Mouse (Mus musculus) hindbrain, postnatal 0 days (tissue): ENCODE data around the gene Best1. TPM values are rescaled to one million over a fixed set of nuclear protein-coding genes. Genes with fewer than 3 reads are reported as not detected.
A peak's percentile ranks its signal among the peaks of the same experiment; 100 is the strongest.

Experiments
- ATAC-seq: fragments of 200-750 bp; cut with Nextera tagmentation; 2 replicates; pipeline ENCODE4 v1.8.0; 2017; ENCODE audit warnings: mild to moderate bottlenecking, moderate TSS enrichment, moderate library complexity
- DNase-seq: peaks from one replicate; pipeline ENCODE4 v3.0.0-alpha.2; 2015; ENCODE audit warnings: low spot score
- H3K27ac ChIP-seq: fragments of 300-500 bp; sonication (generic); 2 replicates; pipeline ENCODE4 v1.5.1; 2014; ENCODE audit warnings: mild to moderate bottlenecking
- H3K27me3 ChIP-seq: fragments of 300-500 bp; sonication (generic); 2 replicates; pipeline ENCODE4 v1.6.1; 2014; ENCODE audit warnings: low read length, mixed read lengths; ENCODE audit not compliant: insufficient read depth
- H3K36me3 ChIP-seq: fragments of 300-500 bp; sonication (generic); 2 replicates; pipeline ENCODE4 v1.6.1; 2014; ENCODE audit warnings: low read length, mixed read lengths; ENCODE audit not compliant: insufficient read depth
- H3K4me1 ChIP-seq: fragments of 300-500 bp; sonication (generic); 2 replicates; pipeline ENCODE4 v1.6.1; 2014; ENCODE audit warnings: antibody characterized with exemption, low read length, mixed read lengths; ENCODE audit not compliant: insufficient read depth
- H3K4me2 ChIP-seq: fragments of 300-500 bp; sonication (generic); 2 replicates; pipeline ENCODE4 v1.6.1; 2014; ENCODE audit warnings: low read depth, mild to moderate bottlenecking, low read length, moderate library complexity, mixed read lengths
- H3K4me3 ChIP-seq: fragments of 300-500 bp; sonication (generic); 2 replicates; pipeline ENCODE4 v1.5.1; 2014; ENCODE audit warnings: low read length
- H3K9ac ChIP-seq: fragments of 300-500 bp; sonication (generic); replicated peaks from 2 replicates; pipeline ENCODE4 v1.6.1; 2014; ENCODE audit warnings: mild to moderate bottlenecking, low read length, moderate library complexity, mixed read lengths
- H3K9me3 ChIP-seq: fragments of 300-500 bp; sonication (generic); 2 replicates; pipeline ENCODE4 v1.6.1; 2016; ENCODE audit warnings: low read length, mixed read lengths
- CTCF ChIP-seq: IDR thresholded peaks from 2 replicates; pipeline ENCODE4 v1.5.1; 2016; ENCODE audit warnings: antibody characterized with exemption, control low read depth, low read depth
- WGBS: fragments of 180-500 bp; shearing (Covaris S2); extraction: QIAGEN DNeasy Blood & Tissue Kit; methylation state at CpG from one replicate; pipeline ENCODE4 v1.1.7; 2014; 5-methylcytosine and 5-hydroxymethylcytosine counted together
- polyA plus RNA-seq: library from polyadenylated mRNA; unstranded; fragments of >200 nt; fragmentation: Nextera tagmentation; extraction: Ambion mirVana; gene quantifications from 2 replicates; pipeline ENCODE4 v1.2.1, GENCODE M21; 2015
- total RNA-seq: library from RNA; depleted of rRNA; stranded (reverse); fragments of >200 nt; gene quantifications from 2 replicates; pipeline ENCODE4 v1.2.3, GENCODE M21; 2014

The Best1 gene
- total and polyA plus RNA-seq, 2 experiments from 2014 or later, result 1.5 to 3.0 TPM

GRCm38 (mm10) chr19:9987192-9987591, 14.2 kb downstream of the Best1 start:
- Histone ChIP-seq H3K9ac (no peak overlapping the region), H3K9me3 (no peaks in the 10 kb centered on the region), H3K27ac (no peak overlapping the region), H3K36me3 (peaks cover 23% of the 10 kb centered on the region), H3K4me2 (no peak overlapping the region), H3K27me3 (no peaks in the 10 kb centered on the region), H3K4me1 (0 out of 2 replicates have a peak, but pooled peaks cover 7% of the 10 kb centered on the region), H3K4me3 (no peak overlapping the region)
- TF ChIP-seq CTCF, result no peak
- WGBS, result 54% methylated on average over 6 of the region's 6 CpGs
- ATAC-seq (no peak), DNase-seq (no peak)

- Histone ChIP-seq H3K27me3 (no peaks in the 10 kb centered on the region), H3K27ac (no peak overlapping the region), H3K4me3 (no peak overlapping the region), H3K4me2 (no peak overlapping the region), H3K9ac (no peak overlapping the region), H3K4me1 (peaks cover 15% of the 10 kb centered on the region; the same call in 1 of the 2 replicates), H3K9me3 (no peaks in the 10 kb centered on the region), H3K36me3 (peaks cover 23% of the 10 kb centered on the region)
- DNase-seq (no peak), ATAC-seq (no peak)
- no peak for TF ChIP-seq CTCF
- WGBS, result 93% methylated on average over 2 of the region's 2 CpGs
Measured at GRCm38 (mm10) chr19:9985900-9986421, 15.5 kb downstream of the Best1 start.

GRCm38 (mm10) chr19:9985190-9985899, 16.1 kb downstream of the Best1 start:
- ATAC-seq (no peak), DNase-seq (no peak)
- no peak overlapping the region for H3K4me3 ChIP-seq
- H3K9me3 ChIP-seq, result no peaks in the 10 kb centered on the region
- peaks cover 23% of the 10 kb centered on the region for H3K36me3 ChIP-seq
- no peak overlapping the region for H3K27ac ChIP-seq
- H3K9ac ChIP-seq, result no peak overlapping the region
- peaks cover 15% of the 10 kb centered on the region; the same call in 1 of the 2 replicates for H3K4me1 ChIP-seq
- WGBS, result 90% methylated on average over 6 of the region's 6 CpGs
- H3K4me2 ChIP-seq, result no peak overlapping the region
- TF ChIP-seq CTCF, result no peak
- H3K27me3 ChIP-seq, result no peaks in the 10 kb centered on the region

GRCm38 (mm10) chr19:9984111-9985055, 17.1 kb downstream of the Best1 start:
- Histone ChIP-seq H3K4me3 (peak overlapping the region; percentile 98), H3K9me3 (no peaks in the 10 kb centered on the region), H3K4me1 (peaks cover 15% of the 10 kb centered on the region; the same call in 1 of the 2 replicates), H3K36me3 (peaks cover 23% of the 10 kb centered on the region), H3K4me2 (peak overlapping the region; percentile 81), H3K27ac (no peak overlapping the region), H3K27me3 (no peaks in the 10 kb centered on the region), H3K9ac (peak overlapping the region; percentile 92; the same call in 1 of the 2 replicates)
- DNase-seq, result no peak
- no peak for ATAC-seq
- WGBS, result 88% methylated on average over 20 of the region's 20 CpGs
- no peak for TF ChIP-seq CTCF

- DNase-seq (peak; percentile 64), ATAC-seq (peak; percentile 77)
- peaks cover 23% of the 10 kb centered on the region for H3K36me3 ChIP-seq
- peak overlapping the region; percentile 92 for H3K9ac ChIP-seq
- no peaks in the 10 kb centered on the region for H3K9me3 ChIP-seq
- TF ChIP-seq CTCF, result no peak; the same call in 1 of the 2 replicates
- H3K4me1 ChIP-seq, result peaks cover 15% of the 10 kb centered on the region; the same call in 1 of the 2 replicates
- H3K27ac ChIP-seq, result peak overlapping the region; percentile 96
- under 1% methylated on average over 31 of the region's 31 CpGs for WGBS
- H3K27me3 ChIP-seq, result no peaks in the 10 kb centered on the region
- peak overlapping the region; percentile 81 for H3K4me2 ChIP-seq
- peak overlapping the region; percentile 98 for H3K4me3 ChIP-seq
Measured at GRCm38 (mm10) chr19:9982852-9983542, 18.4 kb downstream of the Best1 start.
